ENCODE assay signal across 8 mouse cellular contexts in genomic region chr14:40894576-40895247, GRCm38 (mm10). TPM values are rescaled to one million over a fixed set of nuclear protein-coding genes. Genes with fewer than 3 reads are reported as not detected.
A peak's percentile ranks its signal among the peaks of the same experiment; 100 is the strongest.
DNase-seq lines count a peak whose midpoint lies in the region; ATAC-seq lines count a peak whose summit lies in the region.

No protein-coding gene starts in this region.

- intact Hi-C loops in gastrocnemius, postnatal 14 days (cut with DNase I; ENCODE audit: low total_unique reads) = no loop called here
- intact Hi-C loops in left cerebral cortex, postnatal 10 days (cut with DNase I) = loop anchor here (10.0 kb wide), 1 partner anchor 1360 kb away; no protein-coding TSS in a partner anchor

- peak; percentile 71 to 91 for DNase-seq in adrenal gland, adult (ENCODE audit: inconsistent age in 2 of 2, low spot score in 1 of 2)
- DNase-seq in embryo, embryonic 10 days (ENCODE audit: low spot score) = peak; percentile 88
- peak; percentile 81 for DNase-seq in gastrocnemius, postnatal 14 days
- DNase-seq in left cerebral cortex, postnatal 10 days (ENCODE audit: extremely low spot score in 1 of 2, low spot score in 2 of 2) = peak; percentile 82 to 86
- peak; percentile 83 for DNase-seq in right cerebral cortex, postnatal 14 days
- peak; percentile 80 for DNase-seq in urinary bladder, postnatal 25 days (ENCODE audit: low spot score)

- peak; percentile 54 for ATAC-seq in inflammation-experienced regulatory T-cells, adult 6 months
- peak; percentile 96 for ATAC-seq in megakaryocyte-erythroid progenitor cell, adult 5-6 weeks (replicated peaks; ENCODE audit: low FRiP score, low TSS enrichment, poor library complexity, severe bottlenecking)

RNA-seq across cellular contexts. Expression of gene Sh2d4b, which starts 1.6 kb away (rescaled TPM):
- total RNA-seq in gastrocnemius, postnatal 14 days (2021) = under 1 TPM; 0.31 to 0.41 TPM
- 1 to 10 TPM in 1 of 3 experiments, under 1 TPM in 2; 0.39 to 1.4 (median 0.71) TPM for polyA plus RNA-seq in inflammation-experienced regulatory T-cells, adult 6 months (2017; shearing (Covaris generic))
- total RNA-seq in left cerebral cortex, postnatal 10 days (2021) = 1 to 10 TPM; 3.6 to 4.6 TPM
- total RNA-seq in megakaryocyte-erythroid progenitor cell, adult 5-6 weeks (2014; fragmentation: Nextera tagmentation) = not detected in 2 replicates
- total RNA-seq in megakaryocyte-erythroid progenitor cell, adult 5-6 weeks (2017) = 0.70 TPM in 1 of 2 replicates, not detected in the other

Comparison
In these comparisons a context has a peak if more than half of its experiments do, and no peak if none do; other contexts are left out.
1. Peak in every context shown above with its lines: DNase-seq and ATAC-seq.